Mouse (Mus musculus) midbrain, postnatal 0 days (tissue): Measurements from ENCODE around the gene Ldlrad3. TPM values are rescaled to one million over a fixed set of nuclear protein-coding genes. Genes with fewer than 3 reads are reported as not detected.

ENCODE experiments used
- ATAC-seq: fragments of 200-750 bp; cut with Nextera tagmentation; 2 replicates; pipeline ENCODE4 v1.8.0; 2017; ENCODE audit warnings: moderate number of reproducible peaks, mild to moderate bottlenecking, moderate TSS enrichment, moderate library complexity; ENCODE audit not compliant: low FRiP score
- DNase-seq: peaks from one replicate; pipeline ENCODE4 v3.0.0-alpha.2; 2015; ENCODE audit warnings: low spot score
- H3K27ac ChIP-seq: fragments of 300-500 bp; sonication (generic); 2 replicates; pipeline ENCODE4 v1.5.1; 2014; ENCODE audit warnings: low read depth, mild to moderate bottlenecking, low read length, mixed read lengths
- H3K27me3 ChIP-seq: fragments of 300-500 bp; sonication (generic); 2 replicates; pipeline ENCODE4 v1.6.1; 2014; ENCODE audit warnings: low read length, control low read depth, mixed read lengths; ENCODE audit not compliant: insufficient read depth
- H3K36me3 ChIP-seq: fragments of 300-500 bp; sonication (generic); 2 replicates; pipeline ENCODE4 v1.6.1; 2014; ENCODE audit warnings: low read length, control low read depth, mixed read lengths; ENCODE audit not compliant: insufficient read depth
- H3K4me1 ChIP-seq: fragments of 300-500 bp; sonication (generic); 2 replicates; pipeline ENCODE4 v1.6.1; 2014; ENCODE audit warnings: mild to moderate bottlenecking, control low read depth, antibody characterized with exemption, low read length, mixed read lengths; ENCODE audit not compliant: insufficient read depth
- H3K4me2 ChIP-seq: fragments of 300-500 bp; sonication (generic); 2 replicates; pipeline ENCODE4 v1.6.1; 2014; ENCODE audit warnings: low read depth, mild to moderate bottlenecking, low read length, mixed read lengths; ENCODE audit not compliant: poor library complexity, severe bottlenecking
- H3K4me3 ChIP-seq: fragments of 300-500 bp; sonication (generic); 2 replicates; pipeline ENCODE4 v1.5.1; 2014; ENCODE audit warnings: low read depth, mild to moderate bottlenecking, low read length, moderate library complexity
- H3K9ac ChIP-seq: fragments of 300-500 bp; sonication (generic); replicated peaks from 2 replicates; pipeline ENCODE4 v1.6.1; 2014; ENCODE audit warnings: mild to moderate bottlenecking, low read length, moderate library complexity, mixed read lengths; ENCODE audit not compliant: poor library complexity, severe bottlenecking
- H3K9me3 ChIP-seq: fragments of 300-500 bp; sonication (generic); 2 replicates; pipeline ENCODE4 v1.6.1; 2016; ENCODE audit warnings: low read length, control low read depth
- CTCF ChIP-seq: IDR thresholded peaks from 2 replicates; pipeline ENCODE4 v1.5.1; 2016; ENCODE audit warnings: antibody characterized with exemption, mild to moderate bottlenecking
- WGBS: fragments of 180-500 bp; shearing (Covaris S2); extraction: QIAGEN DNeasy Blood & Tissue Kit; methylation state at CpG from one replicate; pipeline ENCODE4 v1.1.7; 2014; 5-methylcytosine and 5-hydroxymethylcytosine counted together
- polyA plus RNA-seq: library from polyadenylated mRNA; unstranded; fragments of >200 nt; fragmentation: Nextera tagmentation; extraction: Ambion mirVana; gene quantifications from 2 replicates; pipeline ENCODE4 v1.2.1, GENCODE M21; 2015
- total RNA-seq: library from RNA; depleted of rRNA; stranded (reverse); fragments of >200 nt; gene quantifications from 2 replicates; pipeline ENCODE4 v1.2.3, GENCODE M21; 2014

Gene Ldlrad3
- total and polyA plus RNA-seq, 2 experiments from 2014 or later = 18.4 to 25.0 TPM

DNA sequence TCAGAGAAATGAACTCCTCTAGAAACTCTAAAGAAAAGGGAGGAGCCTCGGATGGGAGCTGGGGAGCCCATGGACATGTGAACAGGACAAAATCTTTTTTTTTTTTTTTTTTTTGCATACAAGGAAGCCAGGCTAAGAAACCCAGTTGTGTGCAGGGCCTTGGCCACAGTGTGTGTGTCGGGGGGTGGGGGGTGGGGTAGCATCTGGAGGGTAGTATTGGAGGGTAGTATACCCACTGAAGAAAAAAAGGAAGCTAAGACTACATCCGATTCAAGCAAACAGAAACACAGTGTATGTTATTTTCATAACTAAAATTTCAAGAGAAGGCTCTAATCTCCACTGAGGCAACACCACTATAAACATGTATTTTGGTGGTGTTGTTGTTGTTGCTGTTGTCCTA lies 50.0 kb downstream of the Ldlrad3 start:
- 87% methylated on average over 3 of the region's 3 CpGs for WGBS

DNA sequence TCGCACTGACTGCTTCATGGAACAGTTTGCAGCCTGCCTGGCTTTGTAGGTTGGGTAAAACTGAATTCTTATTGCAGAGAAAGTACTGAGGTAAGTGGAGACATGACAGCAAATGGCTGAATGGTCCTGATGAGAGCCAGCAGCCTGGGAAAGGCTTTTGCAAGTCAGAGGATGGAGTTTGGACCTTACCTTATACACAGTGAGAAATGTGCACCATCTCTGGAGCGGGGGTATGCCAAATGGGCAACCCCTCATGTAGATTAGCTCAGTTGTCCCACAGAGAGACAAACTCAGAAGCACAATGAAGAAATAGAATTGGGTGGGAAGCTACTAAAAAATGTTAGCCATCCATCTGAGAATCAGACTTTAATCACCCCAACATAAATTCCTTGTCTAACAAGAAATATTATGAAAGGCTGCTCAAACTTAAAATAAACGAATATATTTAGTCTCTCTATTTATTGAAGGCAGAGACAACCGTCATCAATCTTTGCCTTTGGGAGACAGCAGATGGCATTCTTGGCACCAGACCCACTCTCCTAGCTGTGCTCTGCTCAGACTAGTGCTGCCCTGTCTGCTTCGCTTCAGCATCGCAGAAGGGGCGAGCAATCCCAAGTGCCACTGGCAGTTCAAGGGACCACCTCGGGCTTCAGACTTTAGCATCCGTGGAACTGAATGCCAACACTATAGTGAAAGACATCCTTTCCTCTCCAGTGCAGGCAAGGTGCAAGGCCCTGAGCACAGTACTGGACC lies 51.5 kb downstream of the Ldlrad3 start:
- DNase-seq (peak; percentile 89), ATAC-seq (no peak)
- TF ChIP-seq CTCF = no peak
- WGBS = 66% methylated on average over 9 of the region's 9 CpGs
- Histone ChIP-seq H3K4me1 (peaks cover 14% of the 10 kb centered on the region), H3K27me3 (no peaks in the 10 kb centered on the region), H3K9ac (no peak overlapping the region), H3K4me2 (no peak overlapping the region), H3K9me3 (no peaks in the 10 kb centered on the region), H3K36me3 (no peaks in the 10 kb centered on the region), H3K27ac (no peak overlapping the region), H3K4me3 (no peak overlapping the region)

More for the DNA sequence above, 50.0 kb downstream of the Ldlrad3 start:
- no peak overlapping the region for H3K9ac ChIP-seq
- no peak overlapping the region for H3K4me2 ChIP-seq
- no peak for TF ChIP-seq CTCF
- no peaks in the 10 kb centered on the region for H3K27me3 ChIP-seq
- H3K27ac ChIP-seq = no peak overlapping the region
- peaks cover 12% of the 10 kb centered on the region for H3K4me1 ChIP-seq
- H3K36me3 ChIP-seq = no peaks in the 10 kb centered on the region
- H3K4me3 ChIP-seq = no peak overlapping the region
- ATAC-seq = no peak
- no peak for DNase-seq
- no peaks in the 10 kb centered on the region for H3K9me3 ChIP-seq

DNA sequence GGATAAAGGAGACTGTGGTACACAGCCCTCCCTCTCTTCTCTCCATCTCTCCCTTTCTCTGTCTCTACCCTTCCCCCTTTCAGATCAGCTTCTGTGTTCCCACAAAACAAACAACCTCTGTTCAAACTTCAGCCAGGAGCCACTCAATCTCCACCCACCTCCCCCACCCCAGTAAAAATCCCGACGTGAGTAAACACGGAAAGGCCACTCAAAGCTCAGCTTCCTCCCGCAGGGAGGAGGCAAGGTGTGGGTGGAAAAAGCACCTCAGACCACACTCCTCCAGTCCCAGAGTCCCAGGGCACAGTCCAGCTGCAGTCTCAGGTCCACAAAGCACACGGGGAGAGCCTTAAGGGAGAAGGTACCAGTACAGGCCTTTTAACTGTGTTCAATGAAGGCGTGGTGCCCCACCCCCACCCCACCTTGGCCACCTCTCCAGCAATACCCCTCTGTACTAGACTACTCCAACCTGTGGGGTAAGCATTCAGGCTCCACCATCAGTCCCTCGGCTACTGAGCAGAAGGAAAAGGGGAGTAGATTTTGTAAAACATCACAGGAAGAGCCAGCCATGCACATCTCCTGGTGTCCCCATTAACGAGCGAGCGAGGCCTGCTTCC lies 53.1 kb downstream of the Ldlrad3 start:
- Histone ChIP-seq H3K27me3 (no peaks in the 10 kb centered on the region), H3K9me3 (no peaks in the 10 kb centered on the region), H3K4me1 (peaks cover 17% of the 10 kb centered on the region), H3K36me3 (no peaks in the 10 kb centered on the region), H3K27ac (no peak overlapping the region), H3K4me3 (no peak overlapping the region), H3K9ac (no peak overlapping the region), H3K4me2 (no peak overlapping the region)
- no peak for TF ChIP-seq CTCF
- ATAC-seq (no peak), DNase-seq (no peak)
- 67% methylated on average over 10 of the region's 10 CpGs for WGBS

DNA sequence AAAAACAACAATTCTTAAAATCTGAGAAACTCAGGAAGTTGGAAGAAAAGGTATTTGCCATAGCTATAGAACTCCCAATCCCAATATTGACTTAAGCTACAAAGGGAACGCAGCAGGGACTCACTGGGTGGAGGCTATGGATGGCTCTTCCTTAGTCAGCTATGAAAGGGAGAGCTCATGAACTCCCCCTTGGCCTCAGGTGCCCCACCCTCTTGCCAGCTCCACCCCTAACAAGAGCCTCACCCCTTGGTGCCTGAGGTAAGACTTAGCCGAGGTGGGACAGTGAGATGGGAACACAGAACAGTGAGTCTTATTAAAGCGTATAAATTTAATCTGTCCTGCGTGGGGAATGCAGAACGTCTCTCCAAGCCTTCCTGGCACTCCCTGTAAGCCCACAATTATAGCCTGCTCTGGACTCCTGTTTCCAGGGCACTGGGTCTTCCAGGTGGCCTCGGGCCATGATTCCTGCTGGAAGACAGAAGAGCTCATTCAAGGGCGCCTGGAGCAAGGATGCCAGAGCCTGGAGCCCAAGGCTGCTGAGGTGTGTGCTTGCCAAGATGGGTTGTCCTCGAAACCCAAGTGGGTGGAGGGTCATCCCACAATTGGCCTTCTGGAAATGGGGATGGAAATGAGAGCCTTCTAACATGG lies 55.9 kb downstream of the Ldlrad3 start:
- DNase-seq (peak; percentile 82), ATAC-seq (0 out of 2 replicates have a peak, but pooled peaks have one; percentile 44)
- WGBS = 70% methylated on average over 8 of the region's 8 CpGs

DNA sequence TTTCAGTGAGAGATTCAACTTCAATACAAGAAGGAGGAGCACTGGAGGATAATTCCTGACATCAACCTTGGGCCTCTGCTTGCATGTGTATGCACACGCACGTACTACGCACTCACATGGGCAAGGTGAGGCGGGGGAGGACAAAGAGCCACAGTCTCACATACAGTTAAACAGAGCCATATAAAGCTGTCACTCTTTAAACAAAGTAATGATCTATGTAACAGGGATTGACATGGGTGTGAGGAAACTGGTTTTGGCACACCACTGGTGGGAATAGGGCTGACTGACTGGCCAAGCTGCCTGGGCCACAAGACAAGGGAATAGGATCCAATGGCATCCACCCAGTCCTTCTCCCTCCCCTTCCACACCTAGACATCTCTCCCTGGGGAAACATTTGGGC lies 57.0 kb downstream of the Ldlrad3 start:
- Histone ChIP-seq H3K27me3 (no peaks in the 10 kb centered on the region), H3K9me3 (no peaks in the 10 kb centered on the region)
- no peak for ATAC-seq

More for the DNA sequence above, 55.9 kb downstream of the Ldlrad3 start:
- Histone ChIP-seq H3K36me3 (no peaks in the 10 kb centered on the region), H3K9ac (no peak overlapping the region), H3K9me3 (no peaks in the 10 kb centered on the region), H3K27ac (no peak overlapping the region), H3K4me2 (no peak overlapping the region), H3K4me3 (no peak overlapping the region), H3K4me1 (peaks cover 11% of the 10 kb centered on the region), H3K27me3 (no peaks in the 10 kb centered on the region)
- no peak for TF ChIP-seq CTCF

More for the DNA sequence above, 57.0 kb downstream of the Ldlrad3 start:
- no peak overlapping the region for H3K4me2 ChIP-seq
- no peak for DNase-seq
- no peak overlapping the region for H3K9ac ChIP-seq
- no peak for TF ChIP-seq CTCF
- H3K4me3 ChIP-seq = no peak overlapping the region
- no peak overlapping the region for H3K27ac ChIP-seq
- WGBS = 92% methylated on average over 4 of the region's 4 CpGs
- H3K36me3 ChIP-seq = no peaks in the 10 kb centered on the region
- H3K4me1 ChIP-seq = peaks cover 13% of the 10 kb centered on the region
